Mouse (Mus musculus) ES-Bruce4 (cell line): ENCODE measurements around the gene Gse1.

ENCODE experiments used
- CTCF ChIP-seq: IDR thresholded peaks from one replicate; pipeline ENCODE4 v1.8.1; 2011; ENCODE audit warnings: low read depth, low read length
- EP300 ChIP-seq: IDR thresholded peaks from 2 replicates; pipeline ENCODE4 v1.6.1; 2011; ENCODE audit warnings: low read depth, low read length; ENCODE audit not compliant: insufficient read depth
- POLR2A ChIP-seq: IDR thresholded peaks from one replicate; pipeline ENCODE4 v1.8.1; 2011; ENCODE audit warnings: low read length; ENCODE audit not compliant: insufficient read depth

- TF ChIP-seq POLR2A (no peak), CTCF (no peak), EP300 (no peak)
These were observed 12.7 kb upstream of the Gse1 start for GRCm38 (mm10) chr8:120215416-120216141.
